Mouse (Mus musculus) hindlimb bud, embryonic 11.5 days (tissue): ENCODE results near the gene Vsx2.

Experiments used
- DNase-seq: peaks from one replicate; pipeline ENCODE4 v3.0.0-alpha.2; 2012; ENCODE audit warnings: low read depth, low spot score; ENCODE audit errors: extremely low spot score

Gene Vsx2

GRCm38 (mm10) chr12:84571466-84572340, 2.1 kb downstream of the Vsx2 start:
- no peak for DNase-seq

DNA sequence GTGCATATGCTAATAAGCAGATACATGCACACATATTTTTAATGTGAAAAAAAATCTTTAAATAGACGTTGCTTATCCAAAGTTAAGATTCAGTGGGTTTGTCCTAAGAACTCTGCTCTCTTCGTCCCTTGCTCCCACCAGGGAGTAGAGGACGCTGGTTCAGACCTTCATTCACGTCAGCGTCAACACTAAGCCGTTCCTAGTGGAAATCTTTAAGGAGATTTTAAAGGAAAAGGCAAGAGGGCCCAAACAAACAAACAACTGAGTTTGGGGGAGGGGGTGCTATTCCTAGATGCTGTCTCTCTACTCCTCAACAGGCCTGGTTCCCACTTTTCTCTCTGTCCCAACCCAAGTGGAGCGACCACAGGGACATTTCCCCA, 2.8 kb downstream of the Vsx2 start:
- DNase-seq: no peak

GRCm38 (mm10) chr12:84573094-84573493, 3.5 kb downstream of the Vsx2 start:
- DNase-seq: no peak

GRCm38 (mm10) chr12:84577768-84578439, 8.3 kb downstream of the Vsx2 start:
- DNase-seq: no peak

GRCm38 (mm10) chr12:84578440-84578770, 8.8 kb downstream of the Vsx2 start:
- no peak for DNase-seq

DNA sequence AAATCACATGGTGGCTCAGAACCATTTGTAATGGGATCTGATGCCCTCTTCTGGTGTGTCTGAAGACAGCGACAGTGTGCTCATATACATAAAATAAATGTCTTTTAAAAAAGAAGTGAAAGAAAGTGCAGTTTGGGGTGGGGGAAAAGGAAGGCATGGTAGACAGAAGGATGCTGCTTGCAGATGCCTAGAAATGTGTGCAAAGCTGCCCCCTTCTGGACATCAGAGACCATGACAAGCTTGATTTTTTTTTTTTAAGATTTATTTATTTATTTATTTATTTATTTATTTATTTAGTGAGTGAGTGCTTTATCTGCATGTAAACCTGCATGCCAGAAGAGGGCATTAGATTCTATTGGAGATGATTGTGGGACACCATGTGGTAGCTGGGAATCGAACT, 11.7 kb downstream of the Vsx2 start:
- DNase-seq: no peak

DNA sequence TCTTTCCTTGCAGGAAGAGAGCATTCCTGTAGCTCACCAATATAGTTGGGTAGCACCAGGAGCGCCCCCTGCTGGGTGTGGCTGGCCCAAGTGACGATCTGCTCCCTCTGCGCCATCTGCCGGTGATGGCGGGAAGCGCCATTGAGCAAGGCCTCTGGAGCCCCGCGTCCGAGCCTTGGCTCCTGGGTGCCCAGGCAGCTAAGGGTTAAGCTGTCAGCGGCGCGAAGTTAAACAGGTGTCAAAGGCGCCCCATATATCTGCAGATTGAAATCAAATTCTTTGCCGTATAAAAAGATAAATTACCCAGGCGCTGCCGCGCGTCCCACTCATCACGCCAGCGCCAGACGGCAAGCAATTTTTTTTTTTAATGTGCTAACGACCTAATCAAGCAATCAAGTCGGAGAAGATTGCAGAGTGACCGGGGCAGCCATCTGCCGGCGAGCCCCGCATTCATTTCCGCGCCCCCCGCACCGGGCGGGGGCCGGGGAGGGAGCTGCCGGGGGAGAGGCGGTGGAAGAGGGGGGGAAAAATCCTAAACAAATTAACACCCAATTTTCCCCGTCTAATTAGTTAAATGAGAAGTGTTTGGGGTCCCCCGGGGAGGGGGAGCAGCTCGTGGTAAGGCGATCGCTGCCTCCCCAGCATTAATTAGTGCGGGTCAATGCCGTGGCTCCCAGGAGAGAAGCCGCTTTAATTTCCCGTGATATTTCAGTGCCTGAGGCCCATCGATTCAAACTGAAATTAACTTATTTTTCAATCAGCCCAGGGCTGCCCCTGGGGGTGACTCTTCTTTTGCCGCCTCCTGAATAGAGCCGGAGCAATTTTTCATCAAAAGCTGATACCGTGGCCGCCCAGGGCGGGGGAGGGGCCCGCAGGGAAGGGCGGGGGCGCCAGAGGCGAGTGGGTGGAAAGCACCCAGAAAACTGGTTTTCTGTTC, 20.5 kb downstream of the Vsx2 start:
- peak; percentile 73 for DNase-seq

DNA sequence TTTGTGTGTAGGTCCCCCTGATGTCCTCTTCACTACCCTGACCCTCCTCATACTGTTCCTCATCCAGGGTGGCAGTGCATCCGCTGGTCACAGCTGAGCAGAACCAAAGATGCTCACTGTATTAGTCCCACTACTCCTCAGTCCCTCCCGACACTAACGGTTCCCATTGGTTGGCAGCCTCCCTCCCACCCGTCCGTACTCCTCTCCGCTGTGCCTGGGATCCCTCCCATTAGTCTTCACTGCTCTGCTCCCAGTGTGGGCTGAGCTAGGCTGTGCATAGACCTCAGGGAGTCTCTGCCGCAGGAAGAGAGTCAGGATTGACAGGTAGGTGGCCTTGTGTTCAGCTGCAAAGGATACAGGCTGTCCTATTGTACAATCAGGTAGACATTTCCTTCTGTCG, 28.8 kb downstream of the Vsx2 start:
- no peak for DNase-seq

DNA sequence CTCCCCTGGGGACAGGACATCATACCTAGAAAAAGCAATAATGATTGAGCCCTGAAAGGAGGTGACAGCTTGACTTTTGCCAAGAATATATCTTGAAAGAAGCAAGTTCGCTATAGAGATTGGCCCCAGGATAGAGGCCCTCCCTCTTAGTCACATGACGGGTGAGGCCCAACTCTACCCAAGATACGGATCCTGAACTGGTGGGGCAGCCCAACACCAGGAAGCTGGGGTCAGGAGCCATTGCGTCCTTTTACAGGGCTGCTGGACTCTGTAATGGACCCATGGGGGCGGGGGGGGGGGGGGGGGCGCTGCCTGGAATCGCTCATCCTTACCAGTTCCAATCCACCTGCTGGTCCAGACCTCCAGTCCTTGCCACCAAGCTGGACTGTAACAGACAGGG, 34.4 kb downstream of the Vsx2 start:
- no peak for DNase-seq

- no peak for DNase-seq
Measured at GRCm38 (mm10) chr12:84605860-84606259, 36.3 kb downstream of the Vsx2 start.

DNA sequence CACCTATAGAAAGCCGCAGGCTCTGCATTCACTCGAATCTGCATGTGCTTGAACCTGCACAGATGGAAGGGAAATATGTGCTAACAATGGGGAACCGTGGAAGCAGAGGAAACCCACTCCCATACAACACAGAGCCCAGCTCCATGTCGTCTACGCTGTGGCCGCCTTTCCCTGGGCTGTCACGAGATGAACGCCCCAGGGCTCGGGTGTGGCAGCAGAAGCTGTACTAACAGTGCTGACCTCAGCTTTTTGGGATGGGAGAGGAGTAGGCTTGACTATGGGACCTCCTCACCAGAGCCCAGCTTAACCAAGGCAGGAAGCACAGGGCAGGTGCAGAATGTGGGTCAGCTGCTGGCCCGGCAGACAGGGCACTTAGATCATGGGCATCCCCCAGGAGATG, 42.2 kb downstream of the Vsx2 start:
- DNase-seq: no peak

GRCm38 (mm10) chr12:84612518-84612917, 43.0 kb downstream of the Vsx2 start:
- DNase-seq: no peak

GRCm38 (mm10) chr12:84614001-84614400, 44.4 kb downstream of the Vsx2 start:
- DNase-seq: no peak

DNA sequence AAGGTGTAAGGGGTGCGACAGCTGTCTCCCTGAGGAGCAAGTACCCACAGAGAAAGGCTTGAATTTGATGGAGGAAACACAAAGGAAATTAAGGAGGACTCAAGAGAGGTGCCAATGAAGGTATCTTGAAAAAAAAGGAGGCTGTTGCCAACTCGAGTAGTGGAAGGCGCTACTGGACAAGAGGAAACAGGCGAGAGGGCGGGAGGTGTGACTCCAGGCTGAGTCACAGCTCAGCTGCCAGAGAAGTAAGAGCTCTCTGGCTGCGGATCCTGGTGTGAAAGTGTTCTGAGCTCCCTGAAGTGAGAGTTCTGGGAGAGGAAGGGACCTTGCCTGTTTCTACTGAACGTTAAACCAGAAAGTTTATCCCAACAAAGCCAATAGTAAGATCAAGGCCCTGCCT, 45.0 kb downstream of the Vsx2 start:
- no peak for DNase-seq

DNA sequence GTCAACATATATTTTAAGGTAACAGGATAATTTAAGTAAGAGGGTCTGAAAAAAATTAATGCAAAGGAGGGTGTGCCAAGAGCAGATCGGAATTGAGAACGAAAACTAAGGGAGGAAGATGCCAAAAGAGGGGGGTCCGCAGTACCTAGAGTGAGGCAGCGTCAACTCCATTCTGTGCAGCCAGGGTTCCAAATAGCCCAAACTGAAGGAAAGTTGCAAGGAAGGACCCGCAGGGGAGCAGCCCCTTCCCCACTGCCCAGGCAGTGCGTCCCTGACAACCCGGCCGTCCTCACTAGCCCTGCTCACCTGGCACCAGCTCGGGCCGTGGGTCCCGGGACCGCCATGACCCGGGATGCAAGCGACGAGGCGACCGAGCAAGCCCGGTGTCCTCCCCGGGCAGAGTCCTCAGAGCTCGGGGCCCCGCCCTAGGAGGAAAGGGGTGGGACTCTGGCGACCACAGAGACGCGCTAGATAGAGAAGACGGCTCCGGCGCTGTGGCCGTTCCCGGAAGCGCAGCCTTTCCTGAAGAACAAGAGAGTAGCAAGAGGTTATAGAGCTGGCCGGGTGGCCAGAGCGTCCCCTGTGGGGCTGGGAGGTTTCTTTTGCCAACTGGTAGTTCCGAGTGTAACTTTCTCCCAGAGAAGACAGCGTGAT, 47.5 kb downstream of the Vsx2 start, which contains the start of gene Abcd4:
Abcd4 (minus strand) TSS at position 437 of the 654 bp plus-strand sequence.
- DNase-seq: peak; percentile 52

GRCm38 (mm10) chr12:84617663-84618062, 48.1 kb downstream of the Vsx2 start:
- DNase-seq: no peak

DNA sequence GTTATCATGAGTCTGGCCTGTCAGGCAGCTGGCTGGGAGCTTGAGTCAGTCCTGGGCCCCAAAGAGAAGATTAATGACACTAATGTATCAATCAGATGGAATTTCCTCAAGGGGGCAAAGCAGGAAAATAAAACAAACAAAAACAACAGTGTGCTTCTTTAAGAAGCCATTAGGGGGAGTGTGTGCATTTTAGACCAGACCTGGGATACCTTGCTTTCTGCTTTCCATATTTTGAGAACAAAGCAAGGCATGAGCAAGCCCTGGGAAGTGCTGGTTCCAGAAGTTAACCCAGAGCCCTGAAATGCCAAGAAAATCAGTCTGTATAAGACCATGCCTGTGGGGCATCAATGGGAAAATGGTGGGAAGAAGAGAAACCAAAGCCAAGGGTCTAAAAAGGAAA, 51.4 kb downstream of the Vsx2 start:
- DNase-seq: no peak

DNA sequence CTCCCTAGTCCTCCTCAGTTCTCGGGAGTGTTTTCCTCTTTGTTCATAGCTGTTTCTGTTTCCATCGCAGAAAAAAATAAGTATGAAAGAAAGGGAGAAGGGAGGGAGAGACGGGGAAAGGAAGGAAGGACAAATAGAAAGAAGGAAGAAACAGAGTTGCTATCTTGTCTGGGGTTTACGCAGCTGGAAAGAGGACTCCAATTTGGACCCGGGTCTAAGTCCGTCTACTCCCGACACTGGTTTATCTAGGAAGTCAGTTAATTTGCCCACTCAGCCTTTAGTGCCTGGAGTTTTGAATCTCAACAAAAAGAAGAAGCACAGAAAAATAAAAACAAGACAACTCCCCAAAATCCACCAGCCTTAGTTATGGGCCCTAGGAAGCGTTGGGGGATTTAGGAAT, 55.0 kb downstream of the Vsx2 start:
- DNase-seq: no peak

DNA sequence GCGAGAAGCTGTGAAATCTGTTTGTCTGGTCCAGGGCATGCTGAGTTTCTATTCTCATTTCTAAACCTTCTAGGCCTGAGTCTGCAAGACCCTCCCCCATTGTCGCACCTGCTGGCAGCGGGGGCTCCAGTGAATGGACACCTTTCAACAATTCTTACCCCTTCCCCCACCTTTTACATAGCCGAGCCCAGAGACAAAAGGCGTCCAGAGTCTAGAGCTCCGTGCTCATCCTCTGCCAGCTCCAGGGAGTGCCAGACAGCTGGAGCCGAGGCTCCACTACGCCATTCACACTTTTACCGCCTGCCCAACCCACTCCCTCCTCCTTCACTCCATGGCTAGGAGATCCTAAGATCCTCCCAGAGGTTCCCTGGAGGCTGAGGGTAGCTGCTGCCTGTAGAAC, 55.6 kb downstream of the Vsx2 start:
- DNase-seq: no peak

DNA sequence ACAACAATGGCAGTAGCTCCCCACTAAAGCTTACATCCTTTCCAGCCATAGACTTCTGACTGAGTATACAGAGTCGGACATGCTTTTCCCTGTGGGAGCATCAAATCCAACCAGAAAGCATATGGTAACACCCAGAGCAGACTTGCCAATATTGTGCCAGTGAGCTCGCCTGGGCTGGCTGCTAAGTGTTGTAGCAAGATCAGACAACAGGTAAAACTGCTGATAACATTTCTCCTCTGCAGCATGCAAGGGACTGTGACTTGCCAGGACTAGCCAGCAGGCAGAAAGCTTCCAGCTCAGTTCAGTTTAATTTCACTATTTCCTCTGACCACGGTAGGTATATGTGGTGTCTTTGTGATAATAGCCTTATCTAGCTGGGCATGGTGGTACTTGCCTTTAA, 62.3 kb downstream of the Vsx2 start:
- DNase-seq: no peak

- no peak for DNase-seq
Measured at GRCm38 (mm10) chr12:84640253-84640652, 70.7 kb downstream of the Vsx2 start.
